8 mouse cellular contexts compared by ENCODE assay signal in the genomic region with DNA sequence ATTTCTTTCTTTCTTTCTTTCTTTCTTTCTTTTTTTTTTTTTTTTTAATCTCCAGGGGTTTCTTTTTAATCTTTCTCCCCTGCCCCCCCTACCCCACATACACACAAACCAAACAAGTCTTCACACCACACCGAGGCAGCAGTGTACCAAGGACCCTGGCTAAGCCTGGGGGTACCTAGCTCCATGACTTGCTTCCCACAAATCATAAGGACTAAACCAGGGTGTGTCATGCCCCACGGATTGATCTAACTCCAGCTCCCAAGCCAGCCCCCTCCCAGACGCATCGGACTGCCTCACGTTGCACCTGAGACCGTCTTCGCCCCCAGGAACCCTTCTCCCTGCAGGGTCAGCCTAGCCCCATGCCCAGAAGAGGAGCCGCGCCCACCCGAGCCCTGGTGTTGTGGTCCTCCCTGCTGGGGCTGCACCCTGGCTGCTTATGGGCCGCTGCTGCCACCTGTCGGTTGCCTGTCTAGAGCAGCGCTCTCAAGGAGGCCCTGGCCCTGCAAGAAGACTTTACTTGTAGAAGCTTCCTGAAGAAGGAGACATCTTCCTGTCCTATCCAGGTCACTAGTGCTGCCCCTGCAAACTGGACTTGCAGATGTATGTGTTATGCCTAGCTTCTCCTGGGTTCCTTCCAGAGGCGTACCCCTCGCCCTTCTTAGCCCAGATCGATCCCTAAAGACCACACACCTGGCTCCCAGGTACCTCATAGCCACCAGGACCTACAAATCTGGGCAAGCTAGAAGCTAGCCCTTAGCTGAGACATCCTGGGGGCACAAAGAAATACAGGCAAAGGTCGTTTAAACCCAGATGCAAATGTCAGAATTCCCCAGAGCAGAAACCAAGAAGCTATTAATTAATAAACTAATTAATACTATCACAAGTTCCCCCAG. TPM values are rescaled to one million over a fixed set of nuclear protein-coding genes. Genes with fewer than 3 reads are reported as not detected.
DNase-seq lines count a peak whose midpoint lies in the region; ATAC-seq and TF ChIP-seq lines count a peak whose summit lies in the region.

No protein-coding gene starts in this region.

- H3K27ac ChIP-seq in embryonic facial prominence, embryonic 13.5 days: no peak overlapping the region
- no peak overlapping the region for H3K27ac ChIP-seq in heart, embryonic 12.5 days (ENCODE audit: poor library complexity, severe bottlenecking)
- H3K27ac ChIP-seq in kidney, postnatal 0 days: no peak overlapping the region
- H3K27ac ChIP-seq in liver, adult 2 months (replicated peaks; ENCODE audit: insufficient read depth, low read depth, low read length): no peak overlapping the region
- H3K27ac ChIP-seq in stomach, embryonic 15.5 days: no peak overlapping the region

- H3K27me3 ChIP-seq in embryonic facial prominence, embryonic 13.5 days: no peaks in the 10 kb centered on the region
- no peaks in the 10 kb centered on the region for H3K27me3 ChIP-seq in heart, embryonic 12.5 days (replicated peaks)
- no peaks in the 10 kb centered on the region for H3K27me3 ChIP-seq in kidney, postnatal 0 days (ENCODE audit: insufficient read depth, low read length)
- H3K27me3 ChIP-seq in liver, adult 2 months (ENCODE audit: control insufficient read depth, insufficient read depth, low read length): no peaks in the 10 kb centered on the region
- no peaks in the 10 kb centered on the region for H3K27me3 ChIP-seq in myocyte (ENCODE audit: control insufficient read depth, insufficient read depth, insufficient read length)
- no peaks in the 10 kb centered on the region for H3K27me3 ChIP-seq in stomach, embryonic 15.5 days (replicated peaks)

- no peaks in the 10 kb centered on the region for H3K36me3 ChIP-seq in embryonic facial prominence, embryonic 13.5 days
- no peaks in the 10 kb centered on the region for H3K36me3 ChIP-seq in heart, embryonic 12.5 days
- H3K36me3 ChIP-seq in kidney, postnatal 0 days (ENCODE audit: insufficient read depth, low read length): no peaks in the 10 kb centered on the region
- no peaks in the 10 kb centered on the region for H3K36me3 ChIP-seq in liver, adult 2 months (ENCODE audit: control insufficient read depth, insufficient read depth, low read length)
- no peaks in the 10 kb centered on the region for H3K36me3 ChIP-seq in myocyte (ENCODE audit: control insufficient read depth, insufficient read depth)
- H3K36me3 ChIP-seq in stomach, embryonic 15.5 days: no peaks in the 10 kb centered on the region

- no peak for TF ChIP-seq POLR2A in liver, adult 2 months (IDR thresholded peaks at IDR 0.05; ENCODE audit: extremely low read depth, insufficient read depth, low read length)
- no peak for TF ChIP-seq POLR2A in myocyte (IDR thresholded peaks at IDR 0.05; ENCODE audit: insufficient read length, low read depth)

- no peaks in the 10 kb centered on the region for H3K79me2 ChIP-seq in liver, adult 2 months (ENCODE audit: control insufficient read depth, insufficient read depth, low read length)
- H3K79me2 ChIP-seq in myocyte (ENCODE audit: control insufficient read depth, insufficient read depth): no peaks in the 10 kb centered on the region

- H3K4me3 ChIP-seq in embryonic facial prominence, embryonic 13.5 days: peak overlapping the region; percentile 34
- peak overlapping the region; percentile 31 for H3K4me3 ChIP-seq in heart, embryonic 12.5 days
- peak overlapping the region; percentile 24; the same call in 1 of the 2 replicates for H3K4me3 ChIP-seq in kidney, postnatal 0 days (replicated peaks; ENCODE audit: low read depth, low read length)
- H3K4me3 ChIP-seq in liver, adult 2 months (ENCODE audit: insufficient read depth, low read depth, low read length): no peak overlapping the region
- H3K4me3 ChIP-seq in myocyte: no peak overlapping the region
- H3K4me3 ChIP-seq in stomach, embryonic 15.5 days (replicated peaks): peak overlapping the region; percentile 34

- no peak overlapping the region for H3ac ChIP-seq in myocyte (ENCODE audit: control insufficient read depth, insufficient read length)

- H3K9me3 ChIP-seq in embryonic facial prominence, embryonic 13.5 days: no peaks in the 10 kb centered on the region
- H3K9me3 ChIP-seq in heart, embryonic 12.5 days (replicated peaks): no peaks in the 10 kb centered on the region
- H3K9me3 ChIP-seq in kidney, postnatal 0 days (replicated peaks; ENCODE audit: low read length): no peaks in the 10 kb centered on the region
- H3K9me3 ChIP-seq in stomach, embryonic 15.5 days: no peaks in the 10 kb centered on the region

- WGBS in embryonic facial prominence, embryonic 13.5 days: 14% methylated on average over 17 of the region's 17 CpGs
- WGBS in heart, embryonic 12.5 days: 13% methylated on average over 17 of the region's 17 CpGs
- 18% methylated on average over 17 of the region's 17 CpGs for WGBS in kidney, postnatal 0 days
- WGBS in liver, adult 2 months: 20% methylated on average over 17 of the region's 17 CpGs
- 18% methylated on average over 17 of the region's 17 CpGs for WGBS in stomach, embryonic 15.5 days

- H3K4me1 ChIP-seq in embryonic facial prominence, embryonic 13.5 days: peaks cover 19% of the 10 kb centered on the region; the same call in 1 of the 2 replicates
- H3K4me1 ChIP-seq in heart, embryonic 12.5 days (replicated peaks): no peaks in the 10 kb centered on the region
- no peaks in the 10 kb centered on the region for H3K4me1 ChIP-seq in kidney, postnatal 0 days (replicated peaks; ENCODE audit: insufficient read depth, low read length)
- H3K4me1 ChIP-seq in liver, adult 2 months (ENCODE audit: control insufficient read depth, insufficient read depth, low read length): no peaks in the 10 kb centered on the region; the same call in 1 of the 2 replicates
- H3K4me1 ChIP-seq in stomach, embryonic 15.5 days: peaks cover 3% of the 10 kb centered on the region; the same call in 1 of the 2 replicates

- peak; percentile 63; the same call in 1 of the 2 replicates for ATAC-seq in embryonic facial prominence, embryonic 13.5 days (ENCODE audit: insufficient number of reproducible peaks, insufficient read depth, low FRiP score, low TSS enrichment, low read depth)
- ATAC-seq in heart, embryonic 12.5 days (ENCODE audit: insufficient number of reproducible peaks, low FRiP score): peak; percentile 67; the same call in 1 of the 2 replicates
- no peak; the same call in 1 of the 2 replicates for ATAC-seq in kidney, postnatal 0 days (replicated peaks; ENCODE audit: low FRiP score, low read depth)
- ATAC-seq in stomach, embryonic 15.5 days (ENCODE audit: insufficient read depth, low FRiP score, low read depth): peak; percentile 66; the same call in 1 of the 2 replicates

- peak overlapping the region; percentile 67 for H3K4me2 ChIP-seq in embryonic facial prominence, embryonic 13.5 days
- peak overlapping the region; percentile 79 for H3K4me2 ChIP-seq in heart, embryonic 12.5 days
- peak overlapping the region; percentile 59 for H3K4me2 ChIP-seq in kidney, postnatal 0 days (ENCODE audit: low read length)
- H3K4me2 ChIP-seq in myocyte (ENCODE audit: low read depth): peak overlapping the region; percentile 47
- peak overlapping the region; percentile 75 for H3K4me2 ChIP-seq in stomach, embryonic 15.5 days

- peak; percentile 99 for TF ChIP-seq CTCF in kidney, postnatal 0 days (IDR thresholded peaks at IDR 0.05; ENCODE audit: low read depth)
- TF ChIP-seq CTCF in liver, adult 2 months (IDR thresholded peaks at IDR 0.05; ENCODE audit: low read depth, low read length): peak; percentile 84

- peak; percentile 66 for DNase-seq in 3T3-L1 (ENCODE audit: low read depth, low spot score)
- DNase-seq in adrenal gland, postnatal 25 days: peak; percentile 87
- peak; percentile 95 for DNase-seq in kidney, postnatal 0 days (ENCODE audit: low spot score)
- DNase-seq in liver, adult 2 months (ENCODE audit: extremely low read depth, low read depth, low spot score): peak; percentile 16

- H3K9ac ChIP-seq in embryonic facial prominence, embryonic 13.5 days: peak overlapping the region; percentile 61; the same call in 1 of the 2 replicates
- peak overlapping the region; percentile 68; the same call in 1 of the 2 replicates for H3K9ac ChIP-seq in heart, embryonic 12.5 days
- no peak overlapping the region for H3K9ac ChIP-seq in kidney, postnatal 0 days (ENCODE audit: low read depth, low read length)
- no peak overlapping the region for H3K9ac ChIP-seq in liver, adult 2 months (ENCODE audit: low read depth, low read length)
- H3K9ac ChIP-seq in stomach, embryonic 15.5 days: no peak overlapping the region

TF ChIP-seq in myocyte, 11 proteins besides CTCF, POLR2A, EP300 and RAD21:
- TF ChIP-seq TCF12 (IDR thresholded peaks at IDR 0.05; ENCODE audit: insufficient read depth, poor library complexity, severe bottlenecking): no peak

RNA-seq across cellular contexts. Expression of a gene that starts 56.2 kb away (rescaled TPM):
- total RNA-seq in adrenal gland, postnatal 25 days (2021): 0.18 TPM in 1 of 2 replicates, not detected in the other
- 0.59 and 1.1 TPM in 2 replicates for polyA plus RNA-seq in embryonic facial prominence, embryonic 13.5 days (2015; fragmentation: Nextera tagmentation; extraction: Ambion mirVana)
- 0.44 and 0.46 TPM in 2 replicates for polyA plus RNA-seq in heart, embryonic 12.5 days (2016; fragmentation: Nextera tagmentation; extraction: Ambion mirVana)
- polyA plus RNA-seq in kidney, postnatal 0 days (2015; fragmentation: Nextera tagmentation; extraction: Ambion mirVana): 53.4 and 54.5 TPM in 2 replicates
- 0.37 and 0.47 TPM in 2 replicates for total RNA-seq in liver, adult 2 months (2014; rRNA removed)
- 0.73 and 0.86 TPM in 2 replicates for polyA plus RNA-seq in liver, adult 2 months (2012; rRNA removed)
- polyA plus RNA-seq in myocyte (2012; fragmentation: generic; extraction: Trizol): 7.9 TPM
- 7.8 and 9.7 TPM in 2 replicates for polyA plus RNA-seq in stomach, embryonic 15.5 days (2015; fragmentation: Nextera tagmentation; extraction: Ambion mirVana)

Comparison
In these comparisons a context has a peak if more than half of its experiments do, and no peak if none do; other contexts are left out.
1. DNase-seq: peak in every context shown above with its lines; median percentile 95 in kidney, postnatal 0 days; 87 in adrenal gland, postnatal 25 days; 66 in 3T3-L1; 16 in liver, adult 2 months.
2. H3K4me3 ChIP-seq: peak in embryonic facial prominence, embryonic 13.5 days (single experiment), heart, embryonic 12.5 days (single experiment), kidney, postnatal 0 days (single experiment) and stomach, embryonic 15.5 days (single experiment); none in liver, adult 2 months (single experiment) and myocyte (single experiment).
3. H3K9ac ChIP-seq: peak in embryonic facial prominence, embryonic 13.5 days (single experiment) and heart, embryonic 12.5 days (single experiment); none in kidney, postnatal 0 days (single experiment), liver, adult 2 months (single experiment) and stomach, embryonic 15.5 days (single experiment).
4. Peak in every context shown above with its lines, with median percentiles within 50 percentile points of each other: H3K4me2 ChIP-seq.